Mouse (Mus musculus) heart, adult 9 months (tissue): ENCODE measurements at regions not wholly inside any gene's neighbourhood (a gene's known extent, or its start where the extent isn't known, plus 50 kb on each side); places are given as distances from the start of the nearest gene placed in this dataset.

Experiments
- DNase-seq, 2 experiments: peaks; one replicate each; pipeline ENCODE4 v3.0.0; 2022; ENCODE audit warnings: low spot score in 2 of 2

DNA sequence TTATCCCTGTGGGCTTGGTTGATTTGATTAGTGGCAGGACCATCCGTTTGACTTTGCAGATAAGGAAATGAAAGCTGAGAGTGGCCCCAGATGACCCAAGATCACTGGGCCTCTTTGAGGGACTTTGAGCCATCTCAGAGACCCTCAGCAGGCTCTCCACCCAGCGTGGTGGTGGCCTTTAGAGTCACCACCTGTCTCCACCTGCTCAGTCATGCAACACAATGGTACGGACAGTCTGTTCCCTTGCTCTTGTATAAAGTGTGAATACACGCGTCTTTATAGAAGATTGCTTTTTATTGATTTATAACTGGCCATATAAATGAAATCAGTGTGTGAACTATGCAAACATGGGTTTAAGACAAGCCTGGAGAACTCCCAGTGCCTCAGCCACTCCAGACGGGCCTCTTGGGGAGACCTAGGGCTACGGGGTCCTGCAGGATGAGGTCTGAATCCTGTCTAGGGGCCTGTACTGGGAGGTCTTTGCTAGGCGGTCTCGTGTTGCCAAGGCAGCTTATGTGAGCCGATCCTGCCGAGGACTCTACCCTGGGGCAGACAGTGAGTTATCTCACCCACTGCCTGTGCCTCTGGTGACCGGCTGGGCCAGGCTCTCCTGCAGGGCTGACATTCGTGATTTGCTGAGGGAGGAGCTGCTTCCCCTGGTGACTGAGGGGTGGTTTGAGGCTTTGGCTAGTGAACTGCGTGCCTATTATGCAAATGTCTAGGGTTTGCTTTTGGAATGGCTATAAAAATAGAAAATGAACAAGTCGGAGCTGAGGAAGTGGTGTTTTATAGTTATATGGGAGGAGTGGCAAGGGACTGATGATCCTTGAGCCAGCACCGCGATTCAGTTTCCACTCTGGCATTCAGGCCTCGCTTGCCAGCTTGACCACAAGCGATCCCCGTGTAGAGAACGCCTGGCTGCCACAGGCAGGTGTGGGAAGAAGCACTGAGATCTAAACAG lies 176.5 kb downstream of the Fam43a start:
- peak in 1 of 2 experiments; percentile 56 for DNase-seq

DNA sequence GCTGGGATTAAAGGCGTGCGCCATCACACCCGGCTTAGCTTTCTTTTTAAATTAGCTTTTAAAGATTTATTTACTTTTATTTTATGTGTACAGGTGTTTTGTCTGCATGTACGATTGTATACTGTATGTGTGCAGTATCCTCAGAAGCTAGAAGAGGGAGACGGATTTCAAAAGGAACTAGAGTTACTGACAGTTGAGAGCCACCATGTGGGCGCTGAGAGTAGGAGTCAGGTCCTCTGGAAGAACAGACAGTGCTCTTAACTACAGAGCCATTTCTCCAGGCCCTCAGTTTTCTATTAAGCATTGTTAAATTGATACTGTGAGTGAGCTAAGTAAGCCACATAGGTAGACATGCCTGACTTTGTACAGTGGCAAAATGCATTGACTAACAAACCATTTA lies 177.9 kb downstream of the Fam43a start:
- no peak for DNase-seq

DNA sequence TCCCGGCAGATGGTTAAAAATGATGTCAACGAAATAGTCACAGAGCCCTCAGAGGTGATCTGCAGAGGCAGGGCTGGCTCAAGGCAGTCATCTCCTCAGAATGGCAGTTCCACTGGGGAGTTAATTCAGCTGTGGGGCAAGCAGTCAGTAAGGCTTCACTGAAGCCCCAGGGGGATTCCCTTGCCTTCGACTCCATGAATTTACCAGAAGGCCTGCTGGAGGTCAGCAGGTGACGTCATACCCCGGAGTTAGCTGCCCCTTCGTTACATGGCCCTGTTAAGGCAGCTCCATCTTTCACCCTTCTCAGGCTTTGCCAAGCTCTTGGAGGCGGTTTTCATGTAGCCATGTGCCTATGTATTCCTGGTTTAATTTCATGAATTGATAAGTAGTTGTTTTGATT lies 178.6 kb downstream of the Fam43a start:
- no peak for DNase-seq

GRCm38 (mm10) chr16:30778945-30779344 lies 179.4 kb downstream of the Fam43a start:
- DNase-seq: no peak

- DNase-seq: no peak
Measured at GRCm38 (mm10) chr16:30784261-30784660, 184.7 kb downstream of the Fam43a start.

GRCm38 (mm10) chr16:30784949-30785348 lies 185.4 kb downstream of the Fam43a start:
- DNase-seq: no peak

- no peak for DNase-seq
Measured at GRCm38 (mm10) chr16:30786060-30786459, 186.5 kb downstream of the Fam43a start.

DNA sequence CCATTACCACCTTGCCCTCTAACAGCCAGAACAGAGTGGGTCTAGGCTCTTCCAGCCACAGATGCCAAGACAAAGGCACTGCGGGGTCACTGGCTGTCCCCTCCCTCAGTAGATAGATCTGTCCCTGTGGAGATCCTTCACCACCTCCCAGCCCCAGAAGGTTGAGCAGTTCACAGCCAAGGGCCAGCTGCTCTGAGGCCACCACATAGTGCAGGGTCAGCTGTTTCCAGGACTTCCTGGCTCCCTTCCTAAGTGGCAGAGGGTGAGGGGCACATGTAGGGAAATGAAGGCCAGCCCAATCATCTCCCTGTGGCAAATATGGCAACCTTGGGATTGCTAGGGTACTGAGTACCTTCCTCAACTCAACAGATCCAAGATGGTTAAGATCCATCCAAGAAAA lies 187.8 kb downstream of the Fam43a start:
- DNase-seq: peak; percentile 42 to 44

GRCm38 (mm10) chr16:30788321-30788781 lies 188.8 kb downstream of the Fam43a start:
- peak; percentile 44 to 48 for DNase-seq

- peak; percentile 47 to 71 for DNase-seq
Measured at GRCm38 (mm10) chr16:30788944-30789781, 189.6 kb downstream of the Fam43a start.

DNA sequence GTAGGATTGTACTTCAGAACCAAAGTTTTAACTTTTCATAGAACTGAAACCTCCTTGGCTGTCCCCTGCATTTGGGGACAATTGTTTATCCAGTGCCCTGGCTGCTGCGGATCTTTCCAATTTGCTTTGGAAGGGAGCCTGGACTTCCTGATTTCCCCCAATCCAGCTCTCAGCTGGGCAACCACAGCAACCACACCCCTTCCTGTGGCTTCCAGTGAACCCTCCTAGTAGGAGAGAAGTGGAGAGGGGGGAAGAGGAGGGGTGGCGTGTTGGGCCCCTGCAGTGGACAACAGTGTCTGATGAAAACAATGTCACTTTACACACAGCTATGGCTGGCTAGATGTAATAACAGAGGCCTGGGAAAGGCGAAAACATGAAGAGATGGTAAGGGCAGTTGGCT lies 190.5 kb downstream of the Fam43a start:
- DNase-seq: peak; percentile 87 to 92

DNA sequence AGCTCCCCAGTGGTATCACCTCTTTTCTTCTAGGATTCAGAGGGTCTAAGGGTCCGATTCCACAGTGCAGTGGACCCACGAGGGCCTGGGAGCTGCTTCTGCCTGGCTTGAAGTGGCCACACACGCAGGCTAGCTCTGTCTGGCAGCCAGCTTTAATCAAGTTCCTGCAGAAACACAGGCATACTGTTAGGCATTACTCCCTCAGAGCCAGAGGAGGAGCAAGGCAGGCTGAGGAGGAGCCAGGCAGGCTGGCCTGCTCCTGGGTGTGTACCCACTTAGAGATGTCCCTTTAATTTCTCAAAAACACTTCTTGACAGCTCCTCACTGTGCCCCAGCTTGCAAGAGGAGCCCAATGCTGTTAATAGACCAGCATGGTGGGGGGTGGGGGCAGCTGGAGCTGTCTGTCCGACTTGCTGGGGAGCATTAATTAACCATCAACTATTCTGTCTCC lies 191.1 kb downstream of the Fam43a start:
- DNase-seq: peak; percentile 70 to 82

GRCm38 (mm10) chr16:30791048-30791855 lies 191.7 kb downstream of the Fam43a start:
- no peak for DNase-seq

- DNase-seq: peak; percentile 45 to 46
Measured at GRCm38 (mm10) chr16:30792738-30793377, 193.3 kb downstream of the Fam43a start.

DNA sequence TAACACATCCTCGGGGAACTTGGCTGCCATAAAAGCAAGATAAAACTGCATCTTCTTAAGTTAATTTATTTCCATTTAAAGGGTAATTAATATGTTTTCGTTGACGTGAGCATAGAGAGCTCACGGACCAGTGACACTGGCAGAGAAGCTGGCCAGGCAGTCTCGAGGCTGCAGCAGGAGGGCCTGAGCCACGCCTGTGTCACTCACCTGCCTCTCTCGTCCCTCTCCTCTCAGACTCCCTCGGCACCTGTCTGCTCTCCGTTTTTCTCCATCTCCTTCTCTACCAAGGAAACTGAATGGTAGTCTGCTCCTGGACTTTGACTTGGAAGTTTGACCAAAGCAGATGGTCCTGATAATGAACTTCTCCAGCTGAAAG lies 193.8 kb downstream of the Fam43a start:
- DNase-seq: no peak

GRCm38 (mm10) chr16:30793856-30794255 lies 194.3 kb downstream of the Fam43a start:
- no peak for DNase-seq

DNA sequence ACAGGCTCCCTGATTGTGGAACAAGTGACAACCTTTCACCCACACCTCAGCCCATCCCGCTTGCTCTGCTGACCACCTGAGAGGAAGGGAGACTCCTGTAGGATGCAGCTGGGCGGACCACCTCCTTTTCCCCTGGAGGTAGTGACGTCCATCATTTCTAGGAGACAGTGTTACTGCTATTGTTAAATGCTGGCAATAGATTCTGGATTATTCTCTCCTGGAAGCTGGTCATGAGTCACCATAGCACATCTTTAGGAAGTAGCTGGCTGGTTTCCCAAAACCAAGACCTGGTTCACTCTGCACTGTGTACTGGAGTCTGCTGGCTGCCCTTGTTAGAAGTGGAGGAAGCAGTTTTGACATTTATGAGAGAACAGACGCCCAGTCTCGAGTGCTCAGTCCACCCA lies 196.0 kb downstream of the Fam43a start:
- peak; percentile 67 to 87 for DNase-seq

DNA sequence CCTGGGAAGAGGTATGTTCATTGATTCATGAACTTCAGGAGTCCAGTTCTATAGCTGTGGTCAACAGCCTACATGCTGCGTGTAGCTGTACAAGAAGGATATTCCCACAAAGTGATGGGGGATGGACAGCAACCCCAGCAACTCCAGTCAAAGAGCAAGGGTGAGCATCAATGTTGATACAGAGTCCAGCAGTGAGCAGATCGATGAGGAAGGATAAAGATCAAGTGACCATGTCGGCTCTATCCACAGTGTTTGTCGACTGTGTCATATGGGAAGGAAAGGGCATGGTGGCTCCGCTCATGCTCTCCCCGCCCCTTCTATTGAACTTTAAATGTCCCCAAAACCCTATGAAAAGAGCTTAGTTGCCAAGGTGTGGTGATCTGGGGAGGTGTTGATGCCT lies 196.6 kb downstream of the Fam43a start:
- DNase-seq: no peak

DNA sequence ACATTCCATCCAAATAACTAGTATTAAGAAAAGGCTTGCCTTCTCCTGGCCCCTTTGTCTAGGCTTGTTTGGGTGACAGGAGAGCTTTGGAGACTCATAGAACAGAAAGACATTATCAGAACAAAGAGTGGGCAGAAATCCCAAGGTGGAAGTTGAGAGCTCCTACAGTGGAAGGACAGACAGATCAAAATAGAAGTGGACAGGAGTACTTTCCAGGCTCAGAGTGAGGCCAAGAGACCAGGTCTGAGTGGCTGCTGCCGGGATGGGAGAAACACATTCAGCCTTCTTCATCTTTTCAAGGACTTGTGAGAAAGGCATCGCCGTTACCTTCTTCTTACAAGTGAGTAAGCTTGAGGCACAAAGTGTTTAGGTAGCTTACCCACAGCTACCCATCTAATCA lies 197.5 kb downstream of the Fam43a start:
- no peak for DNase-seq

GRCm38 (mm10) chr16:30797973-30798471 lies 198.5 kb downstream of the Fam43a start:
- DNase-seq: no peak

- no peak for DNase-seq
Measured at GRCm38 (mm10) chr16:30798536-30798935, 199.0 kb downstream of the Fam43a start.
